Mouse (Mus musculus): ENCODE measurements at regions not wholly inside any gene's neighbourhood (a gene's known extent, or its start where the extent isn't known, plus 50 kb on each side); places are given as distances from the start of the nearest gene placed in this dataset.

- TF ChIP-seq CTCF (IDR thresholded peaks at IDR 0.05; ENCODE audit: low read depth, low read length) (no peak), TAL1 (conservative IDR thresholded peaks at IDR 0.05; ENCODE audit: low read depth, low read length) (no peak), GATA1 (IDR thresholded peaks at IDR 0.05; ENCODE audit: borderline replicate concordance, low read length) (no peak)
Measured at GRCm38 (mm10) chr13:85437009-85437408, 148.1 kb upstream of the Rasa1 start.
